Mouse (Mus musculus): ENCODE measurements around the gene Vmn2r90. TPM values are rescaled to one million over a fixed set of nuclear protein-coding genes. Genes with fewer than 3 reads are reported as not detected.
"Not testable (repeated sequence)": the region's sequence is repeated elsewhere in the genome, so short reads cannot be mapped to it uniquely, and the experiment has no call there.

Gene Vmn2r90
- polyA plus RNA-seq (2016; fragmentation: Nextera tagmentation; extraction: Ambion mirVana), result not detected in 2 replicates

DNA sequence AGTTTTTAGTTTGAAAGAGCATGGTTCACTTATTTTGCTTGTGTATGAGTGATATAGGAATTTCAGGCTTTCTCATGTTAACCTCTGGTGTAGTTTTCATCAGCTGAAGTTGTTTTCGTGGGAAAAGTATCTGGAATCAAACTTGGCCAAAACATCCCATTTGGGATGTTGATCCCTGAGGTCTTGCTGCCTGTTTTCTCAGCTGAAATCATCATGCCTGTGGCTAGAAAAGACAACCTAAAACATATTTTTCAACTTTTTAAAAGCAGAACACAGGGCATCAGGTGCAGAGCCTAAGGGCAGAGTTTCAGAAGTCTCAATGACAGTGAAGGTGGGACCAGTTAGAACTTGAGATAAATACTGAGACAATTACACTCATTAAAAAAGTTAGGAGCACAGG is at the start of gene Vmn2r90:
Gene Vmn2r90, plus strand, starts transcription at position 301 of the 400 bp plus-strand sequence.
- WGBS, result 71% methylated on average over 1 of the region's 1 CpGs
- H3K27ac ChIP-seq, result no peak within 1 kb of the TSS
- H3K4me3 ChIP-seq, result no peak within 1 kb of the TSS
- no peaks in the 10 kb centered on the region for H3K27me3 ChIP-seq (ENCODE audit: insufficient read depth, poor library complexity, severe bottlenecking)
- H3K9me3 ChIP-seq, result no peaks in the 10 kb centered on the region
- no peaks in the 10 kb centered on the region for H3K36me3 ChIP-seq
- no peak for DNase-seq (ENCODE audit: low spot score)
- H3K4me1 ChIP-seq, result no peaks in the 10 kb centered on the region

DNA sequence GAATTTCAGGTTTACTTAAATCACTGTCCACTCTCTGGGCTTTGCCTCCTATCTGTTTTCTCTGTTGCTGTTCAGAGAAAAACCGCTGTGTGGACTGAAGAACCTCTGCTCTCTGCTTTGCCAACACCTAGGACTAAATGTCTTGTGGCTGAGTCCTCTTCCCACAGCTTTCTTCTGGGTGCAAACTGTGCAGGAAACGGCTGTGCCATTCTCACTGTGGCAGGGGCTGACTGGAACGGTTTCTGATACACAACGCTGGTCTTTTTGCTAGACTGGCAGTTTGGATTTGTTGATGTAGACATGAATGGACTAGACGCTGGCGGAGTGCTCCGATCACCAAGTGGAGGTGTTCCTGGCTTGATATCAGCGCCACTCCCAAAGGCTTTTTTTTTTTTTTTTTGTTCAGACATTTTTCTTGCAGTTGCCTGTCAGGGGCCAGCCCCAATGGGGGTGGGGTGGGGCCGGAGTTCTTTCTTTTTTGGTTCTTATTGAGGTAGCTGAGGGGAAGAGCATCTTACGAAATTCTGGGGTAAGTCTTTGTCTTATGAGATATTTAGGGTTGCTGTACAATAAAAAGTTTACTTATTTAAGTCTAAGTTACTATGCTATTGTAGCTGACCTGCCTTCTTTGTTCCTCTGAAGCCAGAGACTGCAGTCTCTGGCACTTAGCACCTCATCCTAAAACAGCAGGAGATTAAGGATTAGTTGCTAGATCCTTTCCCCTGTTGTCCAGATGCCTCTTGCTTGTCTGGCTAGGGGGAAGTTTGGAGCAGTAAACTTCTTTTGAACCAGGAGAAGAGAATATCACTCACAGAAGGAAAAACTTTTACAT is 48.3 kb upstream of the Vmn2r90 start:
- Histone ChIP-seq H3K4me1 (peaks cover 4% of the 10 kb centered on the region; the same call in 1 of the 2 replicates), H3K9me3 (no peaks in the 10 kb centered on the region), H3K27ac (no peak overlapping the region), H3K4me3 (peak overlapping the region; percentile 40; the same call in 1 of the 2 replicates), H3K36me3 (no peaks in the 10 kb centered on the region), H3K27me3 (ENCODE audit: insufficient read depth, poor library complexity, severe bottlenecking) (no peaks in the 10 kb centered on the region)
- no peak for DNase-seq (ENCODE audit: low spot score)
- 15% methylated on average over 10 of the region's 10 CpGs for WGBS

DNA sequence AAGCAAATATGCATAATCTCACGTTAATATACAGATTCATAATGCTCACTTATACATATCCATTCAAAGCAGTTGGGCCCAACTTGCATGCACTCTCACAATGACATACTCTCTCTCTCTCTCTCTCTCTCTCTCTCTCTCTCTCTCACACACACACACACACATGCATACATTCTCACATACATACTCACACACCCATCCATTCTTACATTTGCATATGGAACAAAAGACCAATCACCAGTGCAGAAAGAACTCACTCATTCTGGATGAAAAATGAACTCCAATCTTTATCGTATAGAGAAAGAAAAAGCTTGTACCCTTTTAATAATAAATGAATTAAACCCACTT is 47.7 kb upstream of the Vmn2r90 start:
- no peak overlapping the region for H3K4me3 ChIP-seq
- peaks cover 4% of the 10 kb centered on the region; the same call in 1 of the 2 replicates for H3K4me1 ChIP-seq
- no peaks in the 10 kb centered on the region for H3K36me3 ChIP-seq
- no peak overlapping the region for H3K27ac ChIP-seq
- 34% methylated on average over 2 of the region's 2 CpGs for WGBS
- no peaks in the 10 kb centered on the region for H3K9me3 ChIP-seq
- no peaks in the 10 kb centered on the region for H3K27me3 ChIP-seq (ENCODE audit: insufficient read depth, poor library complexity, severe bottlenecking)
- DNase-seq (ENCODE audit: low spot score), result no peak

DNA sequence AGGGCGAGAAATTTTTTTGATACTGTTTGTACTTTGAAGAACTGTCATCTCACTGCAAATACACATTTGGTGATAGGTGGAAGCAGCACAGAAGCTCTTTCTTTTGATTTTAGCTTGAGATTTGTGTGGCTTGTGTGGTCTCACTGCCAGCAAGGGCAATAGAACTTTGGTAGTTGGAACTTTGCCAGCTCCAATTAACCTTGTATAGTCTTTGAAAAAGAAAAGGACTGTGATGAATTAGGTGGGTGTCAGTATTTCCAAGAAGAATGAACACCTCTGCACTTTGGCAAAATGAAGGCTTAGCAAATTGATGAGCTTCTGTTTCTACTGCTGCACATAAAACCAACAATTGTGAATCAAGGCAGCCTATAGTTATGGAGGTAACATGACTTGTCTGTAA is 24.8 kb upstream of the Vmn2r90 start:
- no peak overlapping the region for H3K27ac ChIP-seq
- H3K36me3 ChIP-seq, result no peaks in the 10 kb centered on the region
- H3K9me3 ChIP-seq, result peaks cover 2% of the 10 kb centered on the region; the same call in 1 of the 2 replicates
- 86% methylated on average over 1 of the region's 1 CpGs for WGBS
- no peak for DNase-seq (ENCODE audit: low spot score)
- no peak overlapping the region for H3K4me3 ChIP-seq
- no peaks in the 10 kb centered on the region for H3K27me3 ChIP-seq (ENCODE audit: insufficient read depth, poor library complexity, severe bottlenecking)
- no peaks in the 10 kb centered on the region for H3K4me1 ChIP-seq

DNA sequence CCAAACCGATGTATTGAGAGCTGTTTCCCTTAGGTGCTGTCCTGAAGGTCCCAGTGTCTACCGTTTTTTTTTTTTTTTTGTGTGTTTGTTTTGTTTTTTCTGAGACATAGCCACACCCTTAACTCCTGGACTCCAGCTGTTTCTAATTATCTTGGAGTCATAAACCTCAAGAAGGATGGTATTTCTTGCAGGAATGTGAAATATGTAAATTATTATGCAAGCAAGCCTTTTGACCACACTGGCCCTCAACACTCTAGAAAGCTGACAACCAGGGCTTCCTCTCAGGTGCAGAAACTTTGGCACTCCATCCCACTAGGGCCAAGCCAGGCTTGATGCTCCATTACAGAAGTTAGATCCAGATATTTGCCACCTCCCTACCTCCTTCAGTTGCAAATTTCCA is 12.9 kb upstream of the Vmn2r90 start:
- Histone ChIP-seq H3K27ac (no peak overlapping the region), H3K27me3 (ENCODE audit: insufficient read depth, poor library complexity, severe bottlenecking) (no peaks in the 10 kb centered on the region), H3K4me3 (no peak overlapping the region), H3K36me3 (no peaks in the 10 kb centered on the region), H3K9me3 (no peaks in the 10 kb centered on the region), H3K4me1 (no peaks in the 10 kb centered on the region)
- no peak for DNase-seq (ENCODE audit: low spot score)
- WGBS, result 57% methylated on average over 2 of the region's 2 CpGs

DNA sequence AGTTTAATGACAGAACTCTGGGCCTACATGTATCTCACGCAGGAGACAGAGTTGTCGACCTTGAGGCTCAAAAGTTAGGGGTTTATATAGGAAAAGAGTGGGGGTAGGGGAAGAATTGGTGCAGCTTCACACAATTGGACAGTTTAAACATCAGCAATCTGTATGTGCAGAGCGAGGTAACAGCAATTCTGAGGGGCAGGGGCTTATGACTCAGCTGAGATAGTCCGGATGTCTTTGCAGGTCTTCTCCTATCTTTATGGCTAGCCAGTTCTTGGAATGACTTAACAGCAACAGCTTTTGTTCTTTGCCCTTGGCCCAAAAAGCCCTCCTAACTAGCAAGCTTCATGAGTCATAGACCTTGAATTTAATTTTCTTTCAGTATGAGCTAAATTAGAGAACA is 28.8 kb downstream of the Vmn2r90 start:
- WGBS, result 79% methylated on average over 4 of the region's 4 CpGs
- not testable (repeated sequence) for H3K36me3 ChIP-seq; DNase-seq (ENCODE audit: low spot score); H3K27ac ChIP-seq; H3K27me3 ChIP-seq (ENCODE audit: insufficient read depth, poor library complexity, severe bottlenecking); H3K4me3 ChIP-seq; H3K4me1 ChIP-seq; H3K9me3 ChIP-seq

DNA sequence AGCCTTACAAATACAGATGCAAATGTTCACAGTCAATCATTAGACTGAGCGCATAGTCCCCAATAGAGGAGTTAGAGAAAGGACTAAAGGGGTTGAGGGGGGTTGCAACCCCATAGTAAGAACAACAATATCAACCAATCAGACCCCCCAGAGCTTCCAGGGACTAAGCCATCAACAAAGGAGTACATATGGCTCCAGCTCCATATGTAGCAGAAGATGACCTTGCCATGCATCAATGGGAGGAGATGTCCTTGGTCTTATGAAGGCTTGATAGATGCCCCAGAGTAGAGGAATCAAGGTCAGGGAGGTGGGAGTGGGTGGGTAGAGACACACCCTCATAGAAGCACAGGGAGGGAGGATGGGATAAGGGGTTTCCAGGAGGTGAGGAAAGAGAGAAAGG is 35.1 kb downstream of the Vmn2r90 start:
- Histone ChIP-seq H3K9me3 (peaks cover 6% of the 10 kb centered on the region; the same call in 1 of the 2 replicates), H3K36me3 (no peaks in the 10 kb centered on the region), H3K27ac (no peak overlapping the region), H3K4me1 (no peaks in the 10 kb centered on the region), H3K27me3 (ENCODE audit: insufficient read depth, poor library complexity, severe bottlenecking) (no peaks in the 10 kb centered on the region), H3K4me3 (no peak overlapping the region)
- WGBS, result 89% methylated on average over 1 of the region's 1 CpGs
- no peak for DNase-seq (ENCODE audit: low spot score)

DNA sequence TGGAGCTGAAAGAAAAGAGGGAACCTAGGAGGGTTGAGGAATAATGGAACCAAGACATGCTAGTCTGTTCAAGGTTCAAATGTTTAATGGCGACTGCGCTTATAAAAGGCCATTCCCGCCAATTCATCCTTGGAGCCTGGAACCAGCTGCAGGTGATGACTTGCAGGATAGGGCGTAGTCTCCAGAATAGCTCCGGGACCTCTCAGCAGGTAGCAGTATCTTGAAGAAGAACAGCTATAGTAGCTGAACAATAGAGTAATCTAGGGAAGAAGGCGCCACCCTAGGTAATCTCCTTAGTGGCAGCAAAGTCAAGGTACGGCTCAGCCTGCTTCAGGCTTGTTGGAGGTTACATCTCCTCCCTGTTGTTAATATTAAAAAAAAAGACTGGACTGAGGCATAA is 35.8 kb downstream of the Vmn2r90 start:
- H3K27ac ChIP-seq; H3K4me3 ChIP-seq; H3K27me3 ChIP-seq (ENCODE audit: insufficient read depth, poor library complexity, severe bottlenecking); H3K36me3 ChIP-seq; H3K9me3 ChIP-seq; DNase-seq (ENCODE audit: low spot score); H3K4me1 ChIP-seq: not testable (repeated sequence)
- WGBS, result 86% methylated on average over 7 of the region's 7 CpGs

DNA sequence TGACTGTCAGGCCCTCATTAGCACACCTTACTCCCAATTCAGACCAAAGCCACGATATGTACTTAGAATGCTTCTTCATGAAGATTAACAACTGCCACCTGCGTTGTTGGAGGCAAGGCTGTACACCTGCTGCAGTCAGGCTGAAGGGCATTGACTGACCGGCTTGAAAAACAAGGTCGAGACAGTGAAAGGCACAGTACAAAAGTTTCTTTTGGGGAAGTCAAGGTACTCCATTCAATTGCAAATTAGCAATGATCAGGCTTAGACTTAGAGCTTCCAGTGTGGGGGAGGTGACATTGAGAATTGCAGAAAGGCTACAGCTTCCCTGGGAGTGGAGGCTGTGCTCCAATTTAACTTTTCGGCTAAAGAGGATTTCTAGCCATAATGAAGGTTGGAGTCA is 36.4 kb downstream of the Vmn2r90 start:
- not testable (repeated sequence) for H3K4me3 ChIP-seq; DNase-seq (ENCODE audit: low spot score); H3K27ac ChIP-seq; H3K4me1 ChIP-seq; H3K9me3 ChIP-seq; H3K27me3 ChIP-seq (ENCODE audit: insufficient read depth, poor library complexity, severe bottlenecking); H3K36me3 ChIP-seq
- WGBS, result 78% methylated on average over 5 of the region's 5 CpGs

DNA sequence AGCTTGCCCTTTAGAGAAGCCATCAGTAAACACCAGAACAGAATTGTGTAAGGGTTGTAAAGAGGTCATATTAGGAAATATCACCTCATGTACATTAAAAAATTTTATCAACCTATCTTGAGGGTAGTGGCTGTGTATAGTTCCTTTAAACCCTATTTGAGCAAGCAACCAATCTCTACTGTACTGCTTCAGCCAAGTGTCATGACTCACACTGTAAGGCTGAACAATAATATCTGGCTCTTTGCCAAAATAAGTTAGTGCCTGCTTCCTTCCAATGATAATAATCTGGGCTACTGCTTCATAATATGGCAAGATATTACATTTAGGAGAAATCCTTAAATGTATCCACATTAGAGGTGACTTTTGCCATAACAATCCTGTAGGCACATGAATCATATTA is 38.0 kb downstream of the Vmn2r90 start:
- H3K36me3 ChIP-seq; H3K27me3 ChIP-seq (ENCODE audit: insufficient read depth, poor library complexity, severe bottlenecking); DNase-seq (ENCODE audit: low spot score); H3K4me1 ChIP-seq; H3K27ac ChIP-seq; H3K4me3 ChIP-seq; H3K9me3 ChIP-seq: not testable (repeated sequence)

DNA sequence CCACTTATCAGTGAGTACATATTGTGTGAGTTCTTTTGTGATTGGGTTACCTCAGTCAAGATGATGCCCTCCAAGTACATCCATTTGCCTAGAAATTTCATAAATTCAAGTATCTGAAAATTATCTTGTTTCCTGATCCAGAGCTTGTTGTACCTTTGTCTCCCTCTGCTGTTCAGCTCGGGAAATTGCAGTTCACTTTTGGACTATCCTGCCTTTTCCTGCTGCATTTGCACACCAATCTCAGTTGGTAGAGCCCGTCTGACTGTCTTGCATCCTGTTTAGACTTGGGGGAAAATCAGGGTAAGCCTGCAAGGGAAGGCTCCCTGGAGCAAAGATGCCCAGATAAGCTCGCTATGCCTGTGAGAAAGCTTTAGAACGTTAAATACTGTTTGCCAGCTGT is 45.8 kb downstream of the Vmn2r90 start:
- DNase-seq (ENCODE audit: low spot score); H3K27me3 ChIP-seq (ENCODE audit: insufficient read depth, poor library complexity, severe bottlenecking); H3K4me1 ChIP-seq; H3K36me3 ChIP-seq; H3K9me3 ChIP-seq; H3K27ac ChIP-seq; H3K4me3 ChIP-seq: not testable (repeated sequence)
- WGBS, result 4% methylated on average over 4 of the region's 4 CpGs

DNA sequence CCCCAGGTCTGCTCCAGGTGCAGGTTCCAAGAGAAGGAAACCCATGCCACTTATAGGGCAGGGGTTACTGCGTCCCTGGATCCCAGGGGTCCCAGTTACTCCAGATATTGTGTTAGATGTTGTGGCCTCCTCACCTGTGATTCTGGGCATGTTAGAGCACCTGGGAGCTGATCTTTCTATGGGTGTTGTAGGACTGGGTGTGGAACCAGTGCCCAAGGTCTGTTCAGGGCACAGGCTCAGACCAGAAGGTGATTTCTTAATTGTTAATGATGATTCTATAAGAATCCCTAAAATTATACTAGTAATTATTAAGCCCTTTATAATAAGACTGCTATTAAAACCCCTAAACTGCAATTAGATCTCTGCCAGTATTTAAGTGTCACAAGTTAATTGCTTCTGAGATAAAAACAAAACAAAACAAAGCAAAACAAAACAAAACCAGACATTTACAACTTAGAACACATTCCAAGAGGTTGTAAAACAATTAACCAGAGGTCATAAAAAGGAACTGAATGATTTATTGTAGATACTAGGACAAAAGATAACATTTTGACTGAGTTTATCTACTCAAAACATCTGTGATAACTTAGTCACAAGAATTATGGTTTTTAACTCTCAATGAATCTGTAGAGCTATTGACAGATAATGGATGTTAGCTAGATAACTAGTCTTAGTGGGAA is 59.2 kb downstream of the Vmn2r90 start:
- Histone ChIP-seq H3K36me3 (no peaks in the 10 kb centered on the region), H3K27ac (no peak overlapping the region), H3K4me3 (no peak overlapping the region), H3K9me3 (no peaks in the 10 kb centered on the region), H3K27me3 (ENCODE audit: insufficient read depth, poor library complexity, severe bottlenecking) (no peaks in the 10 kb centered on the region), H3K4me1 (no peaks in the 10 kb centered on the region)
- no peak for DNase-seq (ENCODE audit: low spot score)
- WGBS, result 85% methylated on average over 1 of the region's 1 CpGs

DNA sequence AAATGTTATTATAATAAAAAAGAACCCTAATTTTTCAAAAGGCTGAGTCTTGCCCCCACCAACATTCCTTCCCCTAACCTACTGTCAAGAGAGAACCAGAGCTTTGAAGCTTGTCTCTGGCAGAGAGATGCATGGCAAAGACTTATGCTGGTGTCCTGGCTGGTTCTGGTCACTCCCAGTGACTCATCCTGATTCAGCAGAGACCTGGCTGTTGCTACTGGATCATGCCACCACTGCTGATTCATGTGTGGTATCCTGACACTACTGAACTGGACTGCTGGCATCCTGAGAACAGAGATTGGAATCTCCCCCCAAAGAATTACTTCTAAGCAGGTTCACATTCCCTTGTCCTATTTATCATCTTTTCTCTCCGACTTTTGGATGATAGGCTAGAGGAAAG is 60.7 kb downstream of the Vmn2r90 start:
- Histone ChIP-seq H3K4me1 (no peaks in the 10 kb centered on the region), H3K36me3 (no peaks in the 10 kb centered on the region), H3K9me3 (no peaks in the 10 kb centered on the region), H3K4me3 (no peak overlapping the region), H3K27ac (no peak overlapping the region), H3K27me3 (ENCODE audit: insufficient read depth, poor library complexity, severe bottlenecking) (no peaks in the 10 kb centered on the region)
- WGBS, result 38% methylated on average over 1 of the region's 1 CpGs
- no peak for DNase-seq (ENCODE audit: low spot score)
